Mouse (Mus musculus) G1E (cell line): ENCODE data around the gene Def6.

Experiments used
- CTCF ChIP-seq: IDR thresholded peaks from 2 replicates; pipeline ENCODE4 v1.5.1; 2012; ENCODE audit warnings: low read depth, low read length, inconsistent platforms, mixed read lengths
- GATA1 ChIP-seq: IDR thresholded peaks from 2 replicates; pipeline ENCODE4 v1.6.1; 2012; ENCODE audit warnings: borderline replicate concordance, low read length, inconsistent platforms, mixed read lengths
- GATA2 ChIP-seq: IDR thresholded peaks from 2 replicates; pipeline ENCODE4 v1.6.1; 2012; ENCODE audit warnings: low read depth, low read length, inconsistent platforms, borderline replicate concordance

- TF ChIP-seq CTCF: peak; percentile 63
- no peak for TF ChIP-seq GATA1
- TF ChIP-seq GATA2: no peak
These were observed 67.2 kb downstream of the Def6 start for GRCm38 (mm10) chr17:28274739-28275138.
